Mouse (Mus musculus): ENCODE results near the gene Zfp992.
"Not testable (repeated sequence)": the region's sequence is repeated elsewhere in the genome, so short reads cannot be mapped to it uniquely, and the experiment has no call there.

Gene Zfp992

DNA sequence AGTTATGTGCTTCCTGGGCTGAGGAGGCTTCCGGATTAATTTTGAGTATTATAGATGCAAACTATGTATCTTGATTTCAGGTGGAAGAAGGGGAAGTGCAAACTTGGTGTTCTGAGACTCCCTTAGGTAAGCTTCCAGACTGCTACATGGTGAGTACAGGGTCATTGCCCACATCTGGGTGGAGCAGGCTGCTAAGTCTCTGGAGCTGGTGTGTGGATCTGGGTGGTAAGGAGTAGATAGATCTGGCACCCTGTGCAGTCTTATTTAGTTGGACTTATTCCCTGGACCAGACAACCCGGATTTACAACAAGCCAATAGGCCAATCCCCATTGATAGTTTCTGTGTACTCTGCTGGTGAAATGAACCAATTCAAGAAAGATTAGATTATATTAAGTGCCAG lies at the start of gene Zfp992:
Gene Zfp992, plus strand, starts transcription at position 74 of the 400 bp plus-strand sequence.
- DNase-seq, result not testable (repeated sequence)

DNA sequence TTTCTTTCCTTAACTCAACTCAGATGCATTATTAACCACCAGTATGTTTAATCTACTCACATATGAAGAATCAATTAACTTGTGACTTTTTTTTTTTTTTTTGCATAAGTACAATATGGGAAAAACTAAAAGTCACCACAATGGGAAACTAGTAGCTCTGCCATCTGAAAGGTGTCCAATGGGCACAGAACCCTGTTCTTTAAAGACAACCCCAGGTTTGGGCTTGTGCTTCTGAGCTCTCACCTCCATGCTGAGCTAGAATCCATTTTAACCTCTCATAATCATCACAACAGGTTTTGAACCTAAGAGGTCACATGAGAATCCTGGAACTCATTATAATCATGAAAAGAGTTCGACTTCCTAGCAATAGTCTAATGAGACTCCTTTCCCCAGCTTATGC lies 19.4 kb upstream of the Zfp992 start:
- not testable (repeated sequence) for DNase-seq

DNA sequence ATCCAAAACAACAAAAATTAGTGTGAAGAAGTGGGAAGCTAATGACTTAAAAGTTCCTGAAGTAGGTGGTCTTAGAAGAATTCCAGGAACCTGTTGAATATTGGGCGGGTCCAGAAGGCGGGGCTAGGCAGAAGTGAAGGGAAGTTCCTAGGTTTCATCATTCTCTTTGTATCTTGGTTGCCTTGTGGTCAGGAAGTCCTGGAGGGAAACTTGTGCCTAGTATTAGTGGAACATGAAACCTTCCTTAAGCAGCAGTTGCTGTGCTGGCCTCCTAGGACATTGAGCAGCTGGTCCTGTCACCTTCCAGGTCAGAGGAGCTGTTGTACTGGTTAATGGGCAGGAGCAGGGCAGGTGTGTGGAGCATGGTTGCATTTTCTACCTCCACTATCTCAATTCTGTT lies 17.9 kb upstream of the Zfp992 start:
- not testable (repeated sequence) for DNase-seq

DNA sequence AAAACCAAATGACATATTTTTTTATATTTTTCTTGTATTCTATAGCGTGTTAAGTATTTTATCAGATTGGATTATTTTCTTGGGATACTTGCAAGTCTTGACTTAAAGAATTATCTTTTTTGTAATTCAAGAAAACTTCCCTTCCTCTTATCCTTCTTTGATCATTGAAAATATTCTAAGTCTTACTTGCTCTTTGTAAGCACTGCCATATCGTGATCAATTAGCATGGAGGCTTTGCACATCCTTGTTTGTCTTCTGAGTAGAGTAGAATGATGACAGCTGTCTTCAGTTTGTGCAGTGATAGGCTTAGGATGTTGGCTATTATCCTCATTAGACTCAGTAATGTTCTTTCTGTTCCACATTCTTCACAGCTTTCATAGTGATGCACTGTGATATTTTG lies 13.3 kb upstream of the Zfp992 start:
- not testable (repeated sequence) for DNase-seq

DNA sequence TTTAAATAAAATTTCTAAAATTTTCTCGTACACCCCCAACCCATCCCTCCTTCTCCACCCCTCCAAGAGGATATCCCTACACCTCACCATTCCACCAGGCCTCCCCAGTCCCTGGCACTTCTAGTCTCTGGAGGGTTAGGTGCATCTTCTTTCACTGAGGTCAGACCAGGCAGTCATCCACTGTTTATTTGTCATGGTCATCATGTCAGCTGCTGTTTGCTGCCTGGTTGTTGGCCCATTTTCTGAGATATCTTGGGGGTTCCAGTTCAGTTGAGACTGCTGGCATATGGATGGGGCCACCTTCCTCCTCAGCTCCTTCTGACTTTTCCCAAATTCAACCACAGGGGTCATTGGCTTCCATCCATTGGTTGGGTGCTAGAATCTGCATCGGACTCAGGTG lies 11.6 kb upstream of the Zfp992 start:
- not testable (repeated sequence) for DNase-seq

DNA sequence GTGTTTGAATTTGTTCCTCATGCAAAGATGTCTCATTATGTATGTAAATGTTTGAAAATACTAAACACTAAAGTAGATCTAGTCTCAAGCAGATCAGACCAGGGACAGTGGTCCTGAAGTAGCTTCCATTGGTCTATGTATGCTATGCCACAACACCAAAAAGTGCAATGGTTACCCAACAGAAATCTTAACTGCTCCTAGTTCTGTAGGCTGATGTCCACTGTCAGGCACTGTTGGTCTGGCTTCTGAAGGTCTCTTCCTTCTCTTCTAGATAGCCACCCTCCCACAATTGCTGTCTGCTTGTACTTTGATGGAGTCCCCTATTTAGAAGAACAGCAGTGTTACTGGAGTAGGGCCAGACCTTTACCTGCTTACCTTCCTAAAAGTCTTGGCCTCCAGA lies 4.5 kb upstream of the Zfp992 start:
- not testable (repeated sequence) for DNase-seq

DNA sequence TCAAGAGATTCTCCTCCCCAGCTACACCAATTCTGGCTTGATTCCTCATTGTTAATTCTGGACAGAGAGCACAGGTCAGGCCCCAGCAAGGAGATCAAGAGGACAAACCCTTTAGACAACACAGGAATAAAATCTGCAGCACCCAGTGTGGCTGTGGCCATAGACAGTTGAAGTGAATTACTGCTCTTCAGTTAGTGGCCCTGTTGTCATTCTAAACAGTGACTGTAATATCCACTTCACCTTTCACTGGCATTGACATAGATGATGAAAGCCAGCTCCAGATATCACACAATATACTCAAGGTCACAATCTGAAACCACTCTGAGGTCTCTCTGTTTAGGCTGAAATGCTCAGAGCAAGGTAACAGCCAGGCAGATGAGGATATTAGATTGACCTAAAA lies 3.7 kb upstream of the Zfp992 start:
- DNase-seq, result not testable (repeated sequence)

DNA sequence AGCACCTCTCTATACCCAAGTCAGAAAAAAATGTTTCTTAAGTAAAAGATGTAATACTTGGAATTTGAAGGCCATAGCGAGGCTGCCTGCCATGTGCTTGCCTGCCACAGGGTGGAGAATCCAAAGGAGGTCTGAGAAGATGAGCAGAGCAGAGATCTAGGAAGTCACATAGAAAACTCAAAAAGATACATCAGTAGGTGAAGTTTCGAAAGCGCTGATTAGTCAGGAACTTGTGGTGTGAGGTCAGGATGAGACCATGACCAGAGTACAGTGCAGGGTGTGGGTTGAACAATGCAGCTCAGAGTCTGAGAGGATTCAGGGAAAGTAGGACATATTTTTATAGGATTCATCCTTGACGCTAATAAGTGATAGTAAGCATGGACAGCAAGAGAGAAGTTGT lies 2.7 kb upstream of the Zfp992 start:
- DNase-seq, result not testable (repeated sequence)

DNA sequence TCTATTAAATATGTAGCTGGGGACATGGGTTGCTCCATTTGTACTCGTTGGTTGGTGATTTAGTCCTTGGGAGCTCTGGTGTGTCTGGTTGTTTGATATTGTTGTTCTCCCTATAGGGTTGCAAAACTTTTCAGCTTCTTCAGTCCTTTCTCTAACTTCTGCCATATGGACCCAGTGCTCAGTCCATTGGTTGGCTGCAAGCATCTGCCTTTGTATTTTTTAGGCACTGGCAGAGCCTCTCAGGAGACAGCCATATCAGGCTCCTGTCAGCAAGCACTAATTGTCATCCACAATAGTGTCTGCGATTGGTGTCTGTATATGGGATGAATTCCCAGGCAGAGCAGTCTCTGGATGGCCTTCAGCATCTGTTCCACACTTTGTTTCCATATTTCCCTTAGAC lies 1.8 kb upstream of the Zfp992 start:
- DNase-seq, result not testable (repeated sequence)

DNA sequence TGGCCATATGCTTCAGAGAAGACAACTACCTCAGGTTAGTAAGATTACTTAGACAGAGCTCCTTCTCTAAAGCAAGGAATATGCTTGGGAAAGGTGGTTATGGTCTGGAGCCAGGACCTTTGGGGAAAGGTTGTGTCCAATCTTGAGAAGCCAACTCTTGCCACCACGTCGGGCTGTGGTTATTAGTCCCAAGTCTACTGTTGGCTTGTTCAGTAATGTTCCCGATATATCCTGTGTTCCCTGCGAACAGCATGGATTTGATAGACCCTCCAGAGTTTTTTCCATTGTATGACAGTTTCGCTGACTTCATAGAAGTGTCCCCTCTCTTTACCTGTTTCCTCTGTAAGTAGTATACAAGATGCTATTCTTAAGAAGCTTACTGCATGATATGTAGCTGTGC lies 888 bp downstream of the Zfp992 start:
- not testable (repeated sequence) for DNase-seq

DNA sequence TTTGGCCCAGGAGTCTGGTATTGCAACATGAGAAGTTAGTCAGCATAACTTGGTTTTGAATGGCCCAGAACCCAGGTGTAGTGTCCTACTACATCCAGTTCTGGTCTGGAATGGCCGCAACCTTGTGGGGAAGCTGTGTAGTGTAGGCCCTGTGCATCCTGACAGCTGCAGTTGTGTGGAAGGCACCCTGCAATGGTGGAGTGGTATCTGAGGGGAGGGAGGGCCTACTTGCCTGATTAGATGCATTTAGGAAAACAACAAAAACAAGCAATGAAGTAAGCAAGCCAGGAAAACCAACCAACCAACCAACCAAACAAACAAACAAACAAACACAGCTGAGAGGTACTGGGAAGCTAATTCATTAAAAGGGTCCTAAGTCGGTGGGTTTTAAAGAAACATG lies 3.8 kb downstream of the Zfp992 start:
- not testable (repeated sequence) for DNase-seq

DNA sequence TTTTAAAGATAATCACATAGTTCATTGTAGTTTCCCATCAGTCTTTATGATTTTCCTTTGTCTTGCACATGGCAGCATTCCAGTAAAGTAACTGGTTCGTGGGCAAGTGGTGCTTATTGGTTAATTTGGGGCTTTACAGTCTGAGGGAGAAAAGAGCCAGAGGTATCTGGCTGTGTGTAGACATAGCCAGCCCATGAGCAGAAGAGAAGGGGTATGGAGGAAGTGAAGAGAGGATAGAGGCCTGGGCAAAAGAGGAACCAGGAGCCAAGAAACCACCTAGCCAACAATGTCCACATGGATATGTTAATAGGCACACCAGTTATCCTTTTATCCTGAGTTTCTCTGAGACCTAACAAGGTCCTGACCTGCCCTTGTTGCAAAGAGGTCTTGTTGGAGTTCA lies 5.3 kb downstream of the Zfp992 start:
- not testable (repeated sequence) for DNase-seq

DNA sequence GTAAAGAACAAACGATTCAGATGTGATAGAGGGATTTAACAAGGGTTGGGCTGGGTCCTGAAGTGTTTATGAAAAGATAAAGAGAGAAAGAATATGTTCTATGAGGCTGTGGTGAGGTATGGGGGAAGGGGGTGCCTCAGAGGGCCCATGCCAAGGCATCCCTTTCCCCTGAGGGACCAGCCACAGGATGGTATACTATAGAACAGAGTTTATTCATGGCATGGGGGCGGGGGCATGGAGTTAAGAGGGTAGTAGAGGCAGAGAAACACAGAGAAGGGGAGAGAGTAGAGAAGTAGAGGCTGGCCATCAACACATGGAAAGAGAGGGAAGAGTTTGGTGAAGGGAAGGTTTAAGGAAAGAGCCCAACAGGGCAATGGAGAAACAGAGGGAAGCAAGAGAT lies 6.1 kb downstream of the Zfp992 start:
- DNase-seq, result no peak

DNA sequence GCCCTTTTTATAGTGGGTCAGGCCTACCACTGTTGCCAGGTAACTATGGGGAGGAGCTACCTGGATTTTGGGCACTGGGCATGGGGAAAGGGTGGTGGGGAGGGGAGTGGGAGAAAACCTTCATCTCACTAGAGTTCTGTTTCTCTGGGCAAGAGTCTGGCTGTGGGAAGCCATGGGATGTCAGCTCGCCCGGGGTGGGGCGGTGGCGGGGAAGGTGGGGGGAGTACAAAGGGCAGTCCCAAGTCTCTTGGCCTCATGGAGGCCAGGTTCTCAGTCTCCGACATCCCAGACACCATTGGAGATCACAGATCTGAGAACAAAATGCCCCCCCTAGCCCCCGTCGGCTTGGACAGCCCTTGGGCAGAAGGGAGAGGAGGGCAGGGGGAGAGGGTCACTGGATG lies 6.5 kb downstream of the Zfp992 start:
- no peak for DNase-seq

DNA sequence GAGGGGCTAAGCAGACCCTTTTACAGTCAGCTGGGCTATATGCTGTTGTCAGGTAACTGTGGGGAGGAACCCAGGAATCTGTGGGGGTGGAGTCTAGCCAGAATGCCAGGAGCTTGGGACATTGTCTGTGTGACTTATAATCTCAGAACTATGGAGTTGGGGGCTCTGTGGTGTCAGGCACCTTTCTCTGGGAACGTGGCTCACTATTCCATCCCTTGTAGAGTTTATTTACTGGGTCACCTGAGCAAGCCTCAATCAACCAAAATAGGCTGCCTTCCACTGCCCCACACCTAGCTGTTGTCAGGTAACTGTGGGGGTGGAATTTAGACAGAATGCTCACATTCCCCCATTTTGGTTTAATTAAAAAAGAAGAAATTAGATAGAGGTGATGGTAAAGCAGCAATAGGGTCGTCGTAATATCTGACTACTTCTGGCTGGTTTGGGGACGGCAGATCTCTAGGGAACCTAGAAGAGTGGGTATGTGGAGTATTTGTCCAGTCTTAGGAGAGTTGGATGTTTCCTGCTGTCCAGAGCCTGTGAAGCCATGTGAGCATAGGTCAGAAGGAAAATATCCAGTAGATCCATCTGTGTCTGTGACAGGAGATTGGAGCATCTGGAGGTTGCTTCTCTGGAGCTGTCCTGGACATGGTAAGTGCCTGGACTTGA lies 7.4 kb downstream of the Zfp992 start:
- no peak for DNase-seq

DNA sequence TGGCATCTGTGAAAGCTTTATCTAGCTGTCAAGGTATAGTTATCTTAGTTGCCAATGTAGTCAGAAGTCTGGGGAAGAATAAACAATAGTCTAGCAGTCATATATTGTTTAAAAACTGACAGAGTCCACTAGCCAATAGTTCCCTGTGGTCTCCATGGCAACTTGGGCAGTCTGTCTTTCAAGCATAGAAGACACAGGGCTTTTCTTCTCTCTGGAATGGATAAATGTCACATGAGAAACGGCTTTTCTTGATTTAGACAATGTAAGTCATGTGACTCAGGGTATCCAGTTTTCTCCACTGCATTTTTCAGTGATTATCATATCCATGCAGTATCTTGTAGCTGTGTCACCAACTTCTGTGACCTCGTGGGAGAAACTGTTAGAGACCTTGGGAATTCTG lies 8.3 kb downstream of the Zfp992 start:
- DNase-seq, result no peak

DNA sequence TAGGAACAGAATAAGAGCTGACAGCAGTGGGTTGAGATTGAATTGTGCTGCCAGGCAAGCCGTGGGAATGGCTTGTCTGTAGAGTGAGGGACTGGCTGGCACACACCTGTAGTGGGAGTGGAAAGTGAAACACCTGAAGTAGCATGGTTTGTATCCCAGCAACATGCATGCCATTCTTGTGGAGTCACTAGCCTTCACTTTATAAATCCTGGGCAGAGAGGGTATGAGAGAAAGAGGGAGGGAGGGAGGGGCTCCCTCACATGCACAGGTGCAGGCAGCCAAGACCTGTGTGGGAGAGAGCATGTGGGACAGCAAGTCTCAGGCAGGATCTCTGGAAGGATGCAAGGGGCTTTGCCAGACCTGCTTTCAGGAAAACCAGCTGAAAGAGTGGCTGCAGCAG lies 8.9 kb downstream of the Zfp992 start:
- DNase-seq, result no peak

DNA sequence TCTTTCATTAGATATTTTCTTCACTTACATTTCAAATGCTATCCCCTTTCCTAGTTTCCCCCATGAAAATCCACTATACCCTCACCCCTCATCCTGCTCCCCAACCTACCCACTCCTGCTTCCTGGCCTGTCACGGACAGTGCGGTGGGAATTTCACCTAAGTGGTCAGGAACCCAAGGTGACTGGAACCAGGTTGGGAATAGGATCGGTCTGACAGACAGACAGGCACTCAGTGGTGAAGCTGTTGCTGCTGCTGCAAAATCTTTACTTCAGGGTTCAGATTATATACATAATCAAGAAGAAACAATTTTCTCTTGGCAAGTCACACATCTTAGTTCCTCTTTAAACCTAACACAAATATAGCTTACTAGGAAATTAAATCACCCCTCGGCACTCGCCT lies 11.0 kb downstream of the Zfp992 start:
- not testable (repeated sequence) for DNase-seq

DNA sequence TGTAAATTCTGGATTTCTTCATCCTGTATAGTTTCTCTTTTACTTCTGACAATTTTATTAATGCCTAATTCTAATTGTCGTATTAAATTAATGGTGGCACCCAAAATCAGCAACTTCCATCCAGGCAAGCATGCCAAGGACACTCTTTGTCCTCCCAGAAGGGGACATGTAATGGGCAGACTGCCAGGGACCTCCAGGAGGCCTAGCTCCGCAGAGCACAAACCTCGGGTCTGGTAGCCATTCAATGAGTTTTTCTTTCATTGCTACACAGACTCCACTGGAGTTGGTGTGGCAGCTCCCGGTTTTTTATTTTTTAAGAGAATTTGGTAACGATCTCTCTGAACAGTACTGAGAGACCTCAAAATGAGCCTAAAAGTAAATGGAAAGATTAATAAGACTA lies 11.9 kb downstream of the Zfp992 start:
- DNase-seq, result not testable (repeated sequence)

DNA sequence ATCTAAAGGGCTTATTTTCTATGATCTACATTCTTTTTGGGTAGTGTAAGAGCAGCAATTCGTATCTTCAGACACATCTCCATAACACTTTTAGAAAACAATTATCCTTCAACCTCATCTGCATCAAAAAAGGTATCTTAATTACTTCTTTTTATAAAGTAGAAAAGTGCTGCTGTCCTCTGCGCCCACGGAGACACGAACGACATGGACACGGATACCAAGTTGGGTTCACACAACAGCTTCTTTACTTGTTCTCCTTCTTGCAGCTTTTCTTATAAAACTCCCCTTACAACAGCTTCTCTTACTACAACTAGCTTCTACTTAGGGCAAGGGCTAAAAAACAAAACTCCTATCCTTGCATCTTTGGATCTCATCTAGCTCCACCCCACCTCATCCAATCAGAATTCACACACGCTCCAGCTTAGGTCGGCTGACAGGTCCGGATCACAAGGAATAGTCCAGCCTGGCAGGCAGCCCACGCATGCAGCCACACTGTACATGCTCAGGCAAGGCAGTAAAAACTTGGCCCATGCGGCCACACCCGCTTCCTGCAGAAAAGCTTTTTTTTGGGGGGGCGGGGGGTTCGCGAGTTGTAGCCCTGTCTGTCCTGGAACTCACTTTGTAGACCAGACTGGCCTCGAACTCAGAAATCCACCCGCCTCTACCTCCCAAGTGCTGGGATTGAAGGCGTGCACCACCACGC lies 15.0 kb downstream of the Zfp992 start:
- not testable (repeated sequence) for DNase-seq

DNA sequence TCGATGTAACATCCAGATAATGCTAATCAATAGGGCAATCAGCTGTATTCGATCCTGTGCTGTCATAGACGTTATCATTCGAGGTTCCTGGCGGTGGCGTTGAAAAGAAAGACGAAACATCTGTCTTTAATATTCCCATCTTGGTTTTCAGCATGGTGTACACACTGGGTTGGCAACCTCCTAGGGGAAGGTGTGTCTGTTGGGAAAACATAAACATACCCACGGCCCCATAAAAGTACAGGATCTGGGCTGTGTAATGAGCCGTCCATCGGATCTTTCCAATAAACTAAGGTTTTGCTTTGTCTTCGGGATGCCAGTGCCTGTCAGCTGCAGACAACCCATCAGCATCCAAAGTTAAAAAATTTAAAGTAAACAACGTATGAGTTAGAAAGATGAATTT lies 21.2 kb downstream of the Zfp992 start:
- DNase-seq, result not testable (repeated sequence)

DNA sequence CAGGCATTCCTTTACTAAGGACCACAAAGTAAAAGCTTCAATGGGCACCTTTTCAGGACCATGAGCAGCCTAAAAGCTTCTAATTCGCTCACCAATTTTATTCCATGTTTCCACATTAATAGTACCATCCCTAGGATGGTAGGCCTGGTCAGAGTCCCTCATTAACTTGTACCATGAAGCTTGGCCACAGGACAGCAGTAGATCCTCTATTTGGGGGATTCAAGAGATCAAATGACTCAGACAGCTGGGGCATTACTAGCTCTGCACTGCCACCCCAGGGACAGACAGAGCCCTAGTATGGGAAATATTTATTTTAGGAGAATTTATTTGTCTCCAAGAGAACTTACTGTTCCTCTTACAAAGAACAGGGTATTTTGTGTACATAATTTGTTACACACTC lies 25.4 kb downstream of the Zfp992 start:
- not testable (repeated sequence) for DNase-seq

DNA sequence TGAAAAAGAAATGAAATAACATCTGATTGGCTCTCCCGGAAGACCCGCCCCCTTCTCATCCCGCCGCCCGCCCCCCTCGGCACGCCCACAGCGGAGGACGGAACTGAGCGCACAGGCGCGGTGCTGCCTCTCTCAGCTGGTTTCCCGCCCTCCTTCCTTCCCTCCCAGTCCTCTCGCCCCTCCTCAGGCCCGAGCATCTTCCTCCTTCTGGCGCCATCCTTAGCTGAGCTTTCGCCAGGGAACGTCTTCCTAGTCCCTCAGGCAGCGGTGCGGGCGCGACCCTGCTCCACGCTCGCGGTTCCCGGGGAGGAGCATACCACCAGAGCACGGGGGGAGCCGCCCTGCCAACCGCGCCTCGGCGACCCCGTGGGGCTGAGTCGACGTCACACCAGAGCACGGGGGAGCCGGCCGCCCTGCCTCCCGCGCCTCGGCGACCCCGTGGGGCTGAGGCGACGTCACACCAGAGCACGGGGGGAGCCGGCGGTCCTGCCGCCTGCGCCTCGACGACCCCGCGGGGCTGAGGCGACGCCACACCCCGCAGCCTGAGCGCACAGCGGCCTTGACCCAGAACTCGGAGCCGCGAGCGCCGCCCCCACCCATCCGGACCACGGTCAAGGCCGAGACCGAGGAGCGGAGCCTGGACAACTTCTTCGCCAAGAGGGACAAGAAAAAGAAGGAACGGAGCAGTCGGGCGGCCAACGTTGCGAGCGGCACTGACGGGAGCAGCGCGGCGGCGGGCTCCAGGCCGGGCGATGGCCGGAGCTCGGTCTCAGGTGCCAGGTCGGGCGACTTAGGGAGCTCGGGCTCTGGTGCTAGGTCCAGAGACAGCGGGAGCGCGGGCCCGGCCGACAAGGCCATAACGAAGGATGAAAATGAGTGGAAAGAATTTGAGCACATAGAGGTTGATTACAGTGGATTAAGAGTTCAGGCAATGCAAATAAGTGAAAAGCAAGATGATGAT lies 26.2 kb downstream of the Zfp992 start:
- DNase-seq, result not testable (repeated sequence)
